Mouse (Mus musculus) stomach, postnatal 0 days (tissue): ENCODE results near the gene Abhd14b.

Source experiments
- CTCF ChIP-seq: IDR thresholded peaks from 2 replicates; pipeline ENCODE4 v1.5.1; 2016; ENCODE audit warnings: antibody characterized with exemption, low read depth, mild to moderate bottlenecking, moderate library complexity
- EP300 ChIP-seq: optimal IDR thresholded peaks from 2 replicates; pipeline ENCODE3; 2016; ENCODE audit warnings: antibody characterized with exemption

- TF ChIP-seq CTCF, result no peak
- no peak for TF ChIP-seq EP300
Measured at GRCm38 (mm10) chr9:106483136-106483535, 35.9 kb downstream of the Abhd14b start.
